Mouse (Mus musculus): Measurements from ENCODE around the gene Sytl1.

The Sytl1 gene

DNA sequence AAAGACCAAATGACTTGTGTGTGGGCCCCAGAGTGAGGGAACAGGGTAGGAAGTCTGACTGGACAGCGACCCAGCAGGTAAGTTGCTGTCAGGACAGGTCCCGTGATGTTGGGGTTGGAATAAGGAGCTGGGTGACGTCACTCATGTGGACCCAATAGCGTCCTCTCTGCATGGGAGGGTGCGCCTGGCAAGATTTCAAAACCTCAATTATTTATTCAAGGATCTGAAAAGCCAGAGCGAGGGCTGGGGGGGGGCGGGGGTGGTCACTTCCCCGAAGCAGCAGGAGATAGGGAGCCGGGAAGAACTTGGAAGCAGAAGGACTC is 49.7 kb downstream of the Sytl1 start:
- no peak for DNase-seq (ENCODE audit: low read depth in 2 of 2, low spot score in 2 of 2)

DNA sequence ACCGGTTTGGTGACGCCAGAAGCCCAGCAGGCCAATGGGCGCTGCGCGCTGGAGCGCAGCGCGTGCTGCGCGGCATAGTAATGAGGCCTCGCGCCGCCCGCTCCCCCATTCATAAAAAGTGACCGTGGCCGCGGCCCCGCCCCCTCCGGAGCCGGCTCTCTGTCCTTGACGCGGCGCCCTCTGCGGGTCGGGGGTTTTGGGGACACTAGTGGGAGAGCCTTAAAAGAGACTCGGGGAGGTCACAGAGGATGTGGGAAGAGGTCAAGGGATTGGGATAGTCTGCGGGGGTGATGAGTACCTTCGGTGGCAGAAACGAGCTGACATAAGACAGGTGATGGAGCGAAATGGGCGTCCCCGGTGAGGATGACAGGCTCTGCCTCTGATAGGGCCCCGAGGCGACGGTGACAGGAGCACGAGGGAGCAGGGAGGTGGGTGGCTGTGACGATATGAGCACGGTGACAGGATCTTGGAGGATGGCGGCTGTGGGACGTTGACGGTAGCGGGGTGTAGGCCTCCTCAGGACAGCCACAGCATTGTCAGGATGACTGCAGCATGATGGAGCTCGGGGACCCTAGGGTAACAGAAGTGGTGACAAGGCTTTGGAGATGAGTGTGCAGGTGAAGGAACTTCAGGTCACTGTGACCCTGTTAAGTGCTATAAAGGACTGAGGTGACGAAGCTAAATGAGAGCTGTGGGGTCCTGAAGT is 50.2 kb downstream of the Sytl1 start:
- peak; percentile 45 to 52 for DNase-seq (ENCODE audit: low read depth in 2 of 2, low spot score in 2 of 2)

DNA sequence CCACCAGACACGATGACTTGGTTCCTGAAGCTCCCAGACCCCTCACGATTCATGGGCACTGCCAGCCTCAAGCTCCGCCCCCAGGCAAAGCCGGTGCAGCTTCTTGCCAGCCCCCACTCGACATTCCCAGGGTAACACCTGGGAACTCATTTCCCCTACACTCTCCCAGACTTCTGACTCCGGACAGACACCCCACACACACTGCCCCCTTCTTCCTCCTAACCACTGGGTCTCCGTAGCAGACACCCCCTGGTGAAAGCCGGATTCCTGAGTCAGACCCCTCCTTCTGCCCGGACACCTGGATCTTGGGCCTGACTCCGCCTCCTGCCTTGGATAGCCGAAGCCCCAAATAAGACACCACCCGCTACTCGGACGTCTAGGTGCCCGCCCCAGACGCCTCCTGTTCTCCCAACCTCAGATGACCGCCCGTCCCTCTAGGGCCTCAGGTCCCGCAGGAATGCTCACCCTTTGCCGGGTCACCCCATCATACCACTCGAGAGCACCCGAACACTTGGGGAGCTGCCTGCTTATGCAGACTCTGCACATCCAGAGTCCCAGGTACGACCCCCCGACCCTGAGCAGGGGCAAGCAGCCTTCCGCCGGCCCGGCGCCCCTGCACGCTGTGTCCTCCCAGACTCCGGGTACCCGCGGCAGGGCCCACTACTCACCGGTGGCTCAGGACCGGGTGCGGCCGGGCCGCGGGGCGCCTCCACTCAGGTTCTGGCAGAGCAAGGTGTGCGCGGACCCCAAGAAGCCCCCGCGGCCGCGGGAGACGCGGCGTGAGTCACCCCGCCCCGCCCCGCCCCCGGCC is 51.0 kb downstream of the Sytl1 start, which contains the start of the genes Cd164l2 and Gpr3:
TSS of gene Cd164l2 (plus strand) at position 381 of the 811 bp plus-strand sequence.
TSS of gene Gpr3 (minus strand) at position 786 of the 811 bp plus-strand sequence.
- no peak for DNase-seq (ENCODE audit: low read depth in 2 of 2, low spot score in 2 of 2)

DNA sequence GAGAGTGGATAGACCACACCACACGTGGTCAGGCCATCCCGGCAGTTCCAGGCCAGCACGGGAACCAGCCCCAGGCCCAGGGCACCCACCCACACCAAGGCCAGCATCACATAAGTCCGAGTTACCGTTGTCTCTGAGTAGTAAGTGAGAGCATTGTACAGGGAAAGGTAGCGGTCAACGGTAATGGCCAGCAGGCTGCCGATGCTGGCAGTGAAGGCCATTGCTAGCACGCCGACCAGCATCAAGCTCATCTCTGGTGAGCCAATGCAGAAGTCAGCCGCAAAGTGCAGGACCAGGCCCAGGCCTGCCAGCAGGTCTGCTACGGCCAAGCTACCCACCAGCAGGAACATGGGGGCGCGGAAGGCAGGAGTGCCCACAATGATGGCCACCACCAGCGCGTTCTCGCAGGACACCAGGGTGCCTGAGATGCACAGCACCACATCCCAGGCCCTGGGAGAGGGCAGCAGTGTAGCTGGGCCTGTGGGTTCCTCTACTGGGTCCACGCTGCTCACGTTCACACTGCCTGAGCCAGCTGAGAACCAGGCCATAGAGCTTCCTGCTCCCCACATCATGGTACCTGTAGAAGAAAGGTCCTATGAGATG is 52.0 kb downstream of the Sytl1 start:
- no peak for DNase-seq (ENCODE audit: low read depth in 2 of 2, low spot score in 2 of 2)

DNA sequence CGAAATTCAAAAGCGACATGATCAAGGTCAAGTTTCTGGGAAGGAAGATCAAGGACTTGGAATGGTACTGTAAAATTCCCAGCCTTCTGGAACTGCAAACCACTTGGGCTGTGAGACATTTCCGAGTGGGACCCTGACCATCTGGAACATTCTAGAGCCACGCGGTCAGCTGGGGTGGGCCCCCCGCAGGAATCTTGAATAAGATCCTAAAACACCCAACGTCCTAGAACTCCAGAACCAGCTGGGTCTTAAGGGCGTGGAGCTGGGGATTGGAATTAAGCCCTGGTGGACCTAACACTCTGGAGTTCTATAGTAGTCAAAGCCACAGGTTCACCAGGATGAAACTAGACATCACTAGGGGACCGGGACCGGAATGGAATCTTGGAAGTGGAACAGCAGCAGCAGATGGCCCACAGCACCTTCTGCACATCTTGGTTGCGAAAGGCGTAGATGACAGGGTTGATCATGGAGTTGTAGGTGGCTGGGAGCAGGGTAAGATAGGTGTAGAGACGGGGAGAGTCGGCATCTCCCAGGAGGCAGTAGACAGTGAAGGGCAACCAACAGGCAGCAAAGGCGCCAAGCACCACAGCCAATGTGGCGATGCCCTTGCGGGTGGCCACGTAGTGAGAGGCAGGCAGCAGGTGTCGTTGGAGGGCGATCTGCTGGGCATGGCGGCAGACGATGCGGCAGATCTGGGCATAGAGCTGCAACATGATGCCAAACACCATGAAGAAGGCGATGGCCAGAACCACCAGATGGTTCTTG is 52.7 kb downstream of the Sytl1 start:
- DNase-seq (ENCODE audit: low read depth in 2 of 2, low spot score in 2 of 2), result no peak

DNA sequence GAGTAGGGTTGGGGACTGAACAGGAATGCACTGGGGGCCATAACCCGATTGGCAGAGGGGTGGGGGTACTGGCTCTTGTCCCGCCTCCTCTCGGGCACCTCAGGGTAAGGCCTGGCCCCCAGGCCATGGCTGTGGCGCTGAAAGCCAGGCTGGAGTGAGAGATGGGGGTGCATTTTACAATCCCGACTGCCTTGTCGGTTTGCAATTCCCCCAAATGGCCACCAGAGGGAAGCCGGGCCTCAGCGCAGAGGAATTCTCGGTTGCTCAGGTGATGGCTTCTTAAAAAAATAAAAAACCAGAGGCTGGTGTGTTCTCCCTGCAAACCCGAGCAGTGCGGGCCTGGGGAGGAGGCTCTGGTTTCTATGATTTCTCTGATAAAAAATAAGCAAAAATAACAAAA is 53.5 kb downstream of the Sytl1 start:
- DNase-seq (ENCODE audit: low read depth in 2 of 2, low spot score in 2 of 2), result peak; percentile 38 to 49

DNA sequence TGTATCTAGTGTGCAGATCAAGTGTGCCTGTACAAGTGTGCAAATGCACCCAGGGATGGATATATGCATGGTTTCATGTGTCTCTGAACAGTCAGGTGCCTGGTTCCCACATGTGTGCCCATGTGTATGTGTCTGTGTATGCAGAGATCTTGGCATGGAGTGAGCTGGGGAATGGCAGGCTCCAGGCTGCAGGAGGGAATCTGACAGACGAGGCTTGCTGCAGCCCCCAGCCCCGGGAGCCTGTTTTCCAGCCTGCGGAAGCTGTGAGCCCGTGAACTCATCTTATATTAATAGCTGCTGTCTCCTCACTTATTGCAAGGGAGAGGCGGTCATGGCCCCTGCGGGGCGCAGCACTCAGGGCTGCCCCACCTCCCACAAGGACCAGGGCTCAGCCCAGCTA is 58.5 kb downstream of the Sytl1 start:
- DNase-seq (ENCODE audit: low read depth in 2 of 2, low spot score in 2 of 2), result no peak

DNA sequence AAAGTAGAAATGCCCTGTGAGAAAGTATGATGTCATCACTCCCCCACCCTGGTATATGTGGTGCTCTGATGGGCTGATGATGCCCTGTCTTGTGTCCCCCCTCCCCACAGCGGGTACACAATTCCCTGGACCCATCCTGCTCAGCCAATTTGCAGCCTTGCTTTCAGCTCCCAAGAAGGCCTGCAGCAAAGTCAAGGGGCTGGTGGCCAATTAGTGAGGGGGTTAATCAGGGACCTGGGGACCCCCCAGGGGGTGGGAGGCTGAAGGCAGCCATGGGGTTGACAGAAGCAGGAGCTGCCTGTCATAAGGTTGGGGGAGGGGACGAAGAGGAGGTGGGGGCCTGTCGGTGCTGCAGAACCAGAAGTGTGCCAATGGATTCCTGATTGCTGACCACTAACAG is 59.3 kb downstream of the Sytl1 start:
- no peak for DNase-seq (ENCODE audit: low read depth in 2 of 2, low spot score in 2 of 2)
